ENCODE assay signal across 28 mouse cellular contexts in the genomic region with DNA sequence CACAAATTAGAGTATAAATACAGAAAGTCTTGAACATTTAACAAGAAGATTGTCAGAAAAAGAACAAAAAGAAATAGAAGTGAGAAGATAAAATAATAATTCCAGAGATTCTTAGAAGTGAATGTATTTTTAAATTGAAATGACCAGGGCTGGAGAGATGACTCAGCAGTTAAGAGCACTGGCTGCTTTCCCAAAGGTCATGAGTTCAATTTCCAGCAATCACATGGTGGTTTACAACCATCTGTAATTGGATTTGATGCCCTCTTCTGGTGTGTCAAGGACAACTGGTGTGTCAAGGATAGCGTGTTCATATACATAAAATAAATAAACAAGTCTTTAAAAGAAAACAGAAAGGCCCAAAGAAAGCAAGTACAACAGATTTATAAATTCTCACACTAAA.
DNase-seq lines count a peak whose midpoint lies in the region; ATAC-seq lines count a peak whose summit lies in the region.
"Had no signal": no experiment of that assay in that cellular context is flagged by ENCODE, and none has a peak within 500 bp of the region (broad histone marks: within the 10 kb centered on the region; RNA-seq: fewer than 3 reads in every experiment).

No protein-coding gene starts in this region.

- H3K36me3 ChIP-seq in kidney, embryonic 16.5 days (ENCODE audit: insufficient read depth, low read length), result no peaks in the 10 kb centered on the region
- H3K36me3 ChIP-seq: embryonic facial prominence, embryonic 10.5 days; embryonic facial prominence, embryonic 13.5 days; forebrain, embryonic 12.5 days; forebrain, embryonic 15.5 days; heart, embryonic 10.5 days; heart, embryonic 13.5 days had no signal

- peaks cover 2% of the 10 kb centered on the region; the same call in 1 of the 2 replicates for H3K9me3 ChIP-seq in kidney, embryonic 16.5 days (ENCODE audit: low read length)
- H3K9me3 ChIP-seq: embryonic facial prominence, embryonic 13.5 days; forebrain, embryonic 15.5 days; heart, embryonic 10.5 days had no signal

- no peak for ATAC-seq in kidney, embryonic 16.5 days (ENCODE audit: low FRiP score, low TSS enrichment)
- ATAC-seq: CD4-positive, CD25-positive, alpha-beta regulatory T cell, adult 4 months; forebrain, embryonic 15.5 days; hindbrain, postnatal 0 days; Patski had no signal

- no peaks in the 10 kb centered on the region for H3K4me1 ChIP-seq in kidney, embryonic 16.5 days (ENCODE audit: insufficient read depth, low read length)
- H3K4me1 ChIP-seq: embryonic facial prominence, embryonic 10.5 days; embryonic facial prominence, embryonic 13.5 days; forebrain, embryonic 12.5 days; forebrain, embryonic 15.5 days; heart, embryonic 10.5 days; heart, embryonic 13.5 days had no signal

- WGBS in kidney, embryonic 16.5 days, result 89% methylated on average over 1 of the region's 1 CpGs

- no peak overlapping the region for H3K4me2 ChIP-seq in kidney, embryonic 16.5 days (replicated peaks; ENCODE audit: low read depth, low read length)
- H3K4me2 ChIP-seq: embryonic facial prominence, embryonic 13.5 days; forebrain, embryonic 12.5 days; forebrain, embryonic 15.5 days; heart, embryonic 13.5 days; hindbrain, embryonic 14.5 days had no signal

- no peak overlapping the region for H3K27ac ChIP-seq in kidney, embryonic 16.5 days (ENCODE audit: low read length)
- H3K27ac ChIP-seq: embryonic facial prominence, embryonic 10.5 days; embryonic facial prominence, embryonic 13.5 days; forebrain, embryonic 12.5 days; forebrain, embryonic 15.5 days; heart, adult 2 months; heart, embryonic 10.5 days; heart, embryonic 13.5 days; hindbrain, embryonic 14.5 days; hindbrain, postnatal 0 days had no signal

- H3K27me3 ChIP-seq in kidney, embryonic 16.5 days (ENCODE audit: insufficient read depth, low read length), result no peaks in the 10 kb centered on the region; the same call in 1 of the 2 replicates
- H3K27me3 ChIP-seq: embryonic facial prominence, embryonic 13.5 days; forebrain, embryonic 15.5 days had no signal

- no peak overlapping the region for H3K9ac ChIP-seq in kidney, embryonic 16.5 days (replicated peaks; ENCODE audit: low read length)
- H3K9ac ChIP-seq: embryonic facial prominence, embryonic 13.5 days; forebrain, embryonic 12.5 days; forebrain, embryonic 15.5 days; heart, embryonic 13.5 days; hindbrain, embryonic 14.5 days had no signal

- no peak overlapping the region for H3K4me3 ChIP-seq in kidney, embryonic 16.5 days (ENCODE audit: low read length)
- H3K4me3 ChIP-seq: embryonic facial prominence, embryonic 10.5 days; embryonic facial prominence, embryonic 13.5 days; erythroblast, embryonic 14.5 days; forebrain, embryonic 12.5 days; forebrain, embryonic 15.5 days; heart, adult 2 months; heart, embryonic 10.5 days; heart, embryonic 13.5 days had no signal

- DNase-seq in kidney, adult 18-20 months, result peak; percentile 20
- DNase-seq in kidney, postnatal 4 days, result no peak
- peak; percentile 61 for DNase-seq in kidney, adult 9 months
- DNase-seq in 3T3-L1 (ENCODE audit: low read depth, low spot score), result peak; percentile 55
- peak; percentile 54 for DNase-seq in NIH3T3 (ENCODE audit: low read depth)
- no peak for DNase-seq in layer of hippocampus, adult 9-11 months
- DNase-seq: adrenal gland, adult 2 months; adrenal gland, postnatal 14 days; cerebellum, adult 11 months; cerebellum, adult 2 months; cerebellum, adult 9-11 months; cerebellum, postnatal 25 days; gastrocnemius, postnatal 36 days; heart, adult 2 months; heart, postnatal 14 days; heart, postnatal 4 days had no signal

Comparison
In these comparisons a context has a peak if more than half of its experiments do, and no peak if none do; other contexts are left out.
1. DNase-seq: peak in kidney, adult 18-20 months (single experiment), kidney, adult 9 months (single experiment), 3T3-L1 (single experiment) and NIH3T3 (single experiment); none in kidney, postnatal 4 days (0 of 2) and layer of hippocampus, adult 9-11 months (single experiment).